Mouse (Mus musculus) cerebellum, adult 11 months (tissue): ENCODE results near the gene Paqr9.

ENCODE experiments used
- DNase-seq: peaks from one replicate; pipeline ENCODE4 v3.0.0; 2022

The Paqr9 gene

DNA sequence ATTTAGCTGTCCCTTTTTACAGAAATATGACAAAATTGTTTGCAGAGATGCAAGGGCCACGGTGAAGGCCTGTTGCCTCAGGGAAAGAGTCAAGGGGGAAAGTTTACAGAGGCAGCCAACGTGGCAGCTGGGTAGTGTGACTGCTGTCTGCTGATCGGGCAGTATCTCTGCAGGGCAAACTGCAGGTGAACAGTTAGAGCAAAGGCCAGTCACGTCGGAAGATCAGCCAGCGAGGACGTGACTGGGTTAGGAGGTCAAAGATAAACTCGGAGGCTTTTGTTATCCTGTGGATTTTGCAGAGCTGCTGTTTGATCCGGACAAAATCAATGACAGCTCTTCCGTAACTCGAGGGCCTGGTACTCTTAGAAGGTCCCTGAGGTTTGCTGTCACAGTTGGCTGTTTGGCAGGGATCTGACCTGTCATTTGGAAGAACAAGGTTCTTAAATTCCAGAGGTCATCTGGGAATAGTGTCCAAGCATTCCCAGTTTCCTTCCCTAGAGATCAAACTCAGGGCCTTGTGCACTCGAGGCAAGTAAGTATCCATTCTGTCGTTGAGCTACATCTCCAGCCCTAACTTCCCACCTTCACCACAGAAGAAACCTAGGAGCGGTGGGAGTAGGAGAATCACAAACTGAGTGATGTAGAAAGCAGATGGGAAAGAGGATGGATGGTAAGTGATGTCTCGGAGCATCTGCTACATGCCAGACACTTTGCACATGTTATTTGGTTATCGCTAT, 21.7 kb downstream of the Paqr9 start:
- no peak for DNase-seq

DNA sequence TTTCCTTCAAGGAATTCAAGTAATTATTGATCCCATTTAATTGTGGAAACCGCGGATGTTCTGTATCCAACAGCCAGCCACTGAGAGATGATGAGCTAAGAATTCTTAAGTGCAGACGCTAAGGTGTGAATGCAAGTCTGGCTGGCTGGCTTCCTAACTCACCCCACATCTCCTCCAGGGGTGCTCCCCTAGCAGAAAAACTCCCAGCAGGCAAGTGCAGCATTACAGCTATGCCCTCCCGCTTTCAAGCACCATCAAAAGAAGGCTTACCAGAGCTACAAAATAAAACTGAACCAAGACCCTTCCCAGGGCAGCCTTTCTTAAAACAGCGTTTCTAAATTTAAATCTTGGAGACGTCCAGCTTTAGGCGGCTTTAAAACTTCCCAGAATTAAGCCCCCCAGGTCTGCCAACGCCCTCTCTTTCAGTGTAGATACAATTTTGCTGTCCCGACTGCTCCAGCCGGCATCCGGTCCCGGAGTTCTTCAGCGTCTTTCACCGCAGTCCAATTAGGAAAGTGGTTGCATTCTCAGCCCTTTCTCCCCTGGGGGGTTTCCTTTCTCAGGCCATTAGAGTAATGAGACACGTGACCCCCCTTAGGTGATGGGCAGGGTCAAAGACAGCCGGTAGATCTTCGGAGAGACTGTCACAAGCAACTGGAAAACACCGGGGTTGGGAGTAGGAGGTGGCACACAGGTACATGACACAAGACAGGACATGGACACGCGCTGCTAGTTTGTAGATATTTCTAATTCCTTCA, 22.5 kb downstream of the Paqr9 start:
- DNase-seq = no peak

DNA sequence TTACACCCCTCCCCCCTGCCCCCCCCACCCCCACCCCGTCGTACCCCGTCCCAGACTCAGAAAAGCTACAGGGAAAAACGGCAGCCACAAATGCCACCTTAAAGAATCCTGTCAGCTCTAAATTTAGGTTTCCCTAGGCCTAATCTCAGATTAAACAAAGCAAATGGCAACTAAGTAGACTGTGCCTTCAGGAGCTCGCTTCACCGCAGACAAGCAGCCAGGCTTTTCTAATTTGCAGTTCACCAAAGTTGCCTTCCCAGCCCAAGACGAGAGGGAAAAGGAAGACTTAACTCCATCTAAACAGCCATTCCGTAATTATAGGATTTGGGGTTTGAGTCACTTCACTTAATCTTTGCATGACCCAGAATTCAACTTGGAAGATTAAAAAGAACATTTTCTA, 23.1 kb downstream of the Paqr9 start:
- DNase-seq = no peak

DNA sequence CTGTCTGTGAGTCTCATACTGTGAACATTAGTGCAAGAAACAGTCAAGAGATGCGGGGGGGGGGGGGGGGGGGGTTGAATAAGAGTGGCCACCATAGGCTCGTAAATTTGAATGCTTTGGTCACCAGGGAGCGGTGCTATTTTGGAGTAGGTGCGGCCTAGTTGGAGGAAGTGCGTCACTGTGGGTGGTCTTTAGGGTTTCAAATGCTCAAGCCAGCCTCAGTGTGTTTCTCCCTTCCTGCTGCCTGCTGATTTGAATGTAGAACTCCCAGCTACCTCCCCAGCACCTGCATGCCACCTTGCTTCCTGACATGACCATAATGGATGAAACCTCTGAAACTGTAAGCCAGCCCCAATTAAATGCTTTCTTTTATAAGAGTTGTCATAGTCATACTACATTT, 26.6 kb downstream of the Paqr9 start:
- no peak for DNase-seq

DNA sequence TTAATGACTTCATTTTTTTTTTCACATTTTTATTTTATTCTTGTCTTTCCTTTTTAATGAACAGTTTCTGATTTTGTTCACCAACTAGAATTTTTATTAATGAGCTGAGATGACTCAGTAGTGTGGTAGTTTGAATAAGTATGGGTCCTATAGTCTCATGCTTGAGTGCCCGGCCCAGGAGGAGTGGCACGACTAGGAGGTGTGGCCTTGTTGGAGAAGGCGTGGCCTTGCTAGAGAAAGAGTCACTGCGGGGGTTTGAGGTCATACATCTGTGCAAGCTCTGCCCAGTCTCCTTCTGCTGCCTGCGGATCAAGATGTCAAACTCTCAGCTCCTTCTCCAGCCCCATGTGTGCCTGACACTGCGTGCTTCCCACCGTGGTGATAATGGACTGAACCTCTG, 28.6 kb downstream of the Paqr9 start:
- DNase-seq = no peak

DNA sequence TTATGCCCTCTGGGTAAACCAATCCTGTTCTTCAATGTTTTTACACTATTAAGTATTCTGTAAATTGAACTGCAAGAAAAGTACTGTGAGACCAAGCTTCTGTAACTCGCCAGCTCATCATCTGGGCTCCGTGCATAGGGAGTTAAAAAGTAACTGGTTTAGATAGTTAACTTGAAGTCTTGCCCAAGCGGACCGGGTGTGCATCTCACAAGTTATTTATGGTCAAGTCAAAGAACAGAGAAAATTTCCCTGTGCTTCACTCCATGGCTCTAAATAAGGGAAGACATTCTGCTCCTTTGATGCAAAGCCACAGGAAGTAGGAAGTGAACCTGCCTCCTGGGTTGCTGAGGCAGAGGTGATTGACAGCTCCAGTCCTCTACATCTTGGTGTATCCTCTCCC, 34.8 kb downstream of the Paqr9 start:
- DNase-seq = no peak

DNA sequence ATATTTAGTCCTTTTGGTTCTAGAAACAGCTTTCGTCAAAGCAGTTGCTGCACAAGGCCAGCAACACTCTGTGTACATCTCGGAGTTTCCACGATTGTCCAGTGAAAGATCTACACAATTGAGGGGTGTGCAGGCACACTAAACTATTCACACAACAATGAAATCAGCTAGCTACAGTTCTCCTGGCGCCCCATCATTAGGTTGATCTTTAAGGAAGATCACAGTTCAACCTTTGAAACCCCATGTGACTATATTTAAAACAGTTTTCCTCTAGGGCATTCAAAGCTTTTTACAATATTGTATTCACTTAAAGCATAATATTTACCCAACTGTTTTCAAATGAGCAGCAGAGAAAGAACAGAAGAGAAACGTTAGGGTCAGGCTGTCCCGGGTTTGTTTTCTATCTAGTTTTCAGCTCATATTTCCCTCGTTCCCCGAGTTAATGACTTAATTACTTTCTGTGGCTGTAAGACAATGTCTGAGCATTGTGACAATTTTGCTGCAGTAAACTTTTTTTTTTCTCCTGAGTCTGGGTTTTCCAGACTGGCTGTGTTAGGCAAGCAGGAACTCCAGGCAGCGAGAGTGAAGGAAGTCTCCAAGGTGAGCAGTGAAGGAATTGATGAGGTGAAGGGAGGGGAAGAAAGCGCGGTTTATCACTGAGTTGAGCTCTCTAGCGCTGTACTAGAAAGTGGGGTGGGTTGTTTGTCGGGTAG, 38.2 kb downstream of the Paqr9 start:
- DNase-seq = no peak

DNA sequence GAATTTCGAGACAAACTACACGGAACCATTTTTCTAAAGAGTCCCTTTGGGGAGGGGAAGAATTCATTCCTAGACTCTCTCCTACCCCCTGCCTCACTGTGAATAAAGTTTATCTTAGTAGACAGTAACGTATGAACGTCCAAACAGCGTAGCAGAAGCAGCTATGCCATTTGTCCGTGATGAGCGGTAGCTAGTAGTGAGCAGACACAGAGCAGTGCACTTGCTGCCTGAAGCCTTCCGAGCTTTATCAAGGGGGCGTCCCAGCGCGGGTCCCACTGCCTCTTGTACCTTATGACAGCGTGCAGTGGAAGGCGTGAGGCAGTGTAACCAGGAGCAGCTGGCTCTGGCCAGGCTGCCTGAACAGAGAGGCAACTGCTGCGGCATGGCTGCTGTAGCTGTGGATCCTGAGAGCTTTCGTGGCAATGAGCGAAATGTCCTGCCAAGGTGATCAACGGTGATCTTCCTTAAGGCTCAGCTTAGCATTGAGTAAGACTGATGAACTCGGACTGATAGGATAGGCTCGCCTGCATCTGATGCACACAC, 38.8 kb downstream of the Paqr9 start:
- DNase-seq = no peak

DNA sequence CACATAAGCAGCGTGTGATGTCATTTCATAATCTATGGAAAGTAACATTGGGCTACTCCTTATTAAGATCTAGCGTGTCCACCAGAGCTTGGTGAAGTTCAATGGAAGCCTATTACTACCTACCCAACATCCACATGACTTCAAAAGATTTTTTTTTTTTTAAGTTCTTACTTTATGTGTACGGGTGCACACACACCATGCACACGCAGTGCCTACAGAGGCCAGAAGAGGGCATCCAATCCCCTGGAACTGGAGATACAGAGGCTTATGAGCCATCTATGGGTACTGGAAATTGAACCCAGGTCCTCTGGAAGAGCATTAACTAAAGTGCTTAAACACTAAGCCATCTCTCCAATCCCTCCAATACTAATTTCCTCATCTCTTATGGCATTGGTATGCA, 39.9 kb downstream of the Paqr9 start:
- DNase-seq = no peak

DNA sequence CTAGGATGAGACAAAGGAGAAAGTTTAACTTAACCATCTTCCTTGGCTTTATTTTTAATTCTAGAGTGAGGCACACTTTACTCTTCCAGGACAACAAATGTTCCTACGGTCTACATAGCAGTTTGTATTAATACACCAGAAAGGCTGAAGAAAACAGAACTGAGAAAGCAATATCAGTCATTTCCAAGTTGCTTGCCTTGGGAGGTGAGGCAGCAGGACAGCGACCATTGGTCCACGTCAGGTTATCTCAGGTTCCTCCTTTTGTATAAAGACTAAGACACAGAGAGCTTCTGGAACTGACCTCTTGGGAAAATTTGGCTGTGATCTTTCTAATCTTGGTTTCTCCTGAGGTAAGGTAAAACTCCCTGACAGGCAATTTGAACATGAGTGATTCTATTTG, 43.4 kb downstream of the Paqr9 start:
- no peak for DNase-seq

DNA sequence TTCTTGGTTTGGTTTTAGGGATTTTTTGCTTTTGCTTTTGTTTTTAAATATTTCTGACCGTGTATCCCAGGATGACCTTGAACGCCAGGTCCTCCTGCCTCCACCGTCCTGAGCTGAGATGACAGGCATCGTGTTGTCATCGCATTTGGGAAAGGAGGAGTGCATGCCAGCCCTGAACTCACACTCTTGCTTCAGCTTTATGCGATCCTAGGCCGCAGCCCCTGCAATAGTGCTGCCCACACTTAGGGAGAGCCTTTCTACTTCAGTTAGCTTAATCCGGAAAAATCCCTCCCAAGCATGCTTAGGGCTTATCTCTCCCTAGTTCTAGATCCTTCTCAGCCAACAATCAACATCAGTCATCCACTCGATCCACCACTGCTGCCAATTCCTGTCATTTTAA, 43.9 kb downstream of the Paqr9 start:
- DNase-seq = no peak

DNA sequence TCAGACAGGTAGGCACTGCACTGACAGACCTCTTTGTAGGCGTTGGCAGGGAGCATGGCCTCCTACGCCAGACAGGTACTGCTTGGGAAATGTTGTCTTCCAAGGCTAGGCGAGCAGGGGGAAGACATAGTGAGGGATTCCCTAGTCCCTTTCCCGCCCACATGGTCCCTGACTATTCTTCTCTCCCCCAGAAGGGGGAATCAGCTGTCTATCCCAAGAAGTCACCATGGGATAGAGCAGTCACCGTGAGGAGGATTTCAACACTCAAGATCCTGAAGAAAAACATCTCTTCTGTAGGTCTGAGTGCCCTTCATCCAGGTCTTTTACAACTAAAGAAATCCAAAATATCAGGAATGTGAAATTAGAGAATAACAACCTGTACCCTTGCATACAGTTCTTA, 47.7 kb downstream of the Paqr9 start:
- no peak for DNase-seq

DNA sequence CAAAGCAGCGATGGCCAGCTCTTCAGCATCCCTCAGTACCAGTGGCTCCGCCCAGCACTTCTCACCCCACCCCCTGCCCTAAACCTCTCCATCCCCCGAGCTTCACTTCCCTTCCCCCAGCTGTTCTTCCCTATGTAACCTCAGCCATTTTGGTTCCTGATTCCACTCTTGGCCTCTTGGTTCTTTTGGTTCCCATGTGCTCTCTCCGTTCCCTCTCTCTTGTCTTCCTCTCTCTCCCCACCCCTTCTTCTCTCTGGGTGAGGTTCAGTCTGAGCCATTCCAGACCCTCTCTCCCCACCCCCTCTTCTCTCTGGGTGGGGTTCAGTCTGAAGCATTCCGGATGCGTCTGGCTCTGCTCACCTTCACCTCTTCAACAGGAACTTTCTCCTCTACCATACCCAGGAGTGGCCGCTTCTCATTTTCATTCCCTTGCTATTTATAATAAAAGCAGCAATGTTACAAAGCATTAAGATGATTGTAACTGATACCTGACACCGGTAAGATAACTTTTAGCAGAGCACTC, 52.9 kb downstream of the Paqr9 start:
- no peak for DNase-seq

DNA sequence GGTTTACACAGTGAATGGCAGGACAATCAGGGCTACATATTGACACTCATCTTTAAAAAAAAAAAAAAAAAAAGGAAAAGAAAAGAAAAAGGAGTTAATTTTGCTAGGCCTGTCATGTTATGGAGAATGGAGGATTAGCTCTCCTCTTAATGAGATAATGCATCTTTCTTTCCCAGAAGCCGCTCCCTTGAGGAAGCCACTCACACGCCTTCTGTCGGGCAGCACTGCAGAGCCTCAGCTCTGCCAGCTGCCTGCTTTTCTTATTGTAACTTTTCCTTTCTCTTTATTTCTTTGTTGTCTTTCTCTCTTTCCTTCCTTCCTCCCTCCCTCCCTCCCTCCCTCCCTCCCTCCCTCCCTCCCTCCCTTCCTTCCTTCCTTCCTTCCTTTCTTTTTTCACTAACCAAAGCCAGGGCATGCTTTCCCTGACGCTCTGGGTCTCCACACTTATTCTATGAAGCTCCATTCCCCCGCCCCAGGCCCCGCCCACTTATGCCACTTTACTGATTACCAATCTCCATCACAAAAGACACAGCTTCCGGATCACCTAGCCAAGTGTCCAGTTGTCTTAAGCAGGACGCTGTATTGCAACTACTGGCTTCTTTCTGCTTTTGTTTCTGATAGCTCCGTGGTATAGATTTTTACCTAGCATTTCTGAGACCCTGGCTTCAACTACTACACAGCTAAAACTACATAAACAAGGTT, 54.1 kb downstream of the Paqr9 start:
- no peak for DNase-seq

DNA sequence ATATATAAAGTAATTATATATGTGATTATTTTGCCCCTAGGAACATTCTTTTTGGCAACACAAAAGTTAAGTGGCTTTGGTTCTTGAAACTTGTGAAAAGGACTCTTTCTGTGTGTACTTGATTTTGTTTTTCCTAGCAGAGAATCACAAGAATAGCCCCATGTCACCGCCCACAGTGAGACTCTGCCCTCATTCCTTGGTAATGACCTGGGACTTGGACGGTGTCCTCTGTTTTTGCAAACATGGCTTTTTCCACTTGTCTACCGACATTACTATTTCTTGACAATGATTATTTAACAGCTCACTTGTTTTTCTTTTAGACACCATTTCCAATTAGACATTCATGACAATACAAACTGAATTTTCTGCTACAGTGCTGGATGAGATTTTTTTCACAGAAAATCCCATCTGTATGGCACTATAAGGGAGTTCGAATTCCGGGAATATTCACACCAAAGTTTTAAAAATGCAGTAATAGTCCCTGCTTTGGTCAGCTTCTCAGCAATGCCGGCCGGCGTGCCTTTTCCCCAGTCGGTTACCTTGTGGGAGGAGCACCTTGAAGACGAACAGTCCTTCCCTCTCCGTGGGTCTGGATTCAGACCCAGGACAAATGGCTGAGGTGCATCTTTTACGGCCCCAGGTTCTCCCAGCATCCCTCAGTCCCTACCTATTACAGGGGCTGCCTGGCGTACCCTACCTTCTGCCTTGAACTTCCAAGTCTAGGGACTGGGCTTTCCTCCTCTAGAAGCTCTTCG, 55.6 kb downstream of the Paqr9 start:
- no peak for DNase-seq

DNA sequence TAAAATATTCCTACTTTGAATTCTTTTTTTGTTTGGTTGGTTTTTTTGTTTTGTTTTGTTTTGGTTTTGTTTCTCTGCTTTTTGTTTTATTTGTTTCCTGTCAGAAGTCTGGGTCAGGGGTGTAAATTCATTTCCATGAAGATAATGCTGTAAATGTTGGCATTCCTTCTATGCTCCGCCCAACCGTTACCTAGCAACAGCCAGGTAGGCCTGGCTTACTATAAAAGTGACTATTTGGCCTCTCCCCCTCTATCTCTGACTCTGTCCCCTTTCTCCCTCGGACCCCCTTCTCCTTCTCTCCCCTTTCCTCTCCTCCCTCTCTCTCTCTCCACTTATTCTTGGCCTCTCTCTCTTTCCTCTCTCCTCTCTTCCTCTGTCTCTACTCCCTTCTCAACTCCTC, 56.5 kb downstream of the Paqr9 start:
- DNase-seq = no peak
